Mouse (Mus musculus): ENCODE measurements around the gene Psme1.

The Psme1 gene

DNA sequence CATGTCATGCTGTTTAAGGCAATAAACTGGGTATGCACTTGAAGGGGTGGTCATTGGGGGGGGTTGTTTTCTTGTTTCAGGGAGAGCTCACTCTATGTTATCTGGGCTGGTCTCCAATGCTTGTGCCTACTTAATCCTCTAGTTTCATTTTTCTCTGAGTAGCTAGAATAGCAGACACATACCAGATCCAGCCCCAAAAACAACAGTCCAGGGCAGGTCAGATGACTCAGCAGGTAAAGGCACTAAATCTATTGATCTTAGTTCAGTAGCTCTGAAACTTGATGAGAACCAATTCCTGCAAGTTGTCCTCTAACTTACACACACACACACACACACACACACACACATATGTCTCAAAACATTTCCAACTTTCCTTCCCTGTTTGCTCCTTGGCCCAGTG lies 6.2 kb upstream of the Psme1 start:
- no peak for DNase-seq

- DNase-seq = no peak
Measured at GRCm38 (mm10) chr14:55575302-55575701, 2.6 kb upstream of the Psme1 start, which contains the start of gene Fitm1. Fitm1 (plus strand) TSS chr14:55575617.

GRCm38 (mm10) chr14:55575711-55576110 lies 2.2 kb upstream of the Psme1 start:
- no peak for DNase-seq

- DNase-seq = peak; percentile 40
Measured at GRCm38 (mm10) chr14:55576376-55576775, 1.5 kb upstream of the Psme1 start.

- no peak for DNase-seq
Measured at GRCm38 (mm10) chr14:55578668-55579269, 846 bp downstream of the Psme1 start.

DNA sequence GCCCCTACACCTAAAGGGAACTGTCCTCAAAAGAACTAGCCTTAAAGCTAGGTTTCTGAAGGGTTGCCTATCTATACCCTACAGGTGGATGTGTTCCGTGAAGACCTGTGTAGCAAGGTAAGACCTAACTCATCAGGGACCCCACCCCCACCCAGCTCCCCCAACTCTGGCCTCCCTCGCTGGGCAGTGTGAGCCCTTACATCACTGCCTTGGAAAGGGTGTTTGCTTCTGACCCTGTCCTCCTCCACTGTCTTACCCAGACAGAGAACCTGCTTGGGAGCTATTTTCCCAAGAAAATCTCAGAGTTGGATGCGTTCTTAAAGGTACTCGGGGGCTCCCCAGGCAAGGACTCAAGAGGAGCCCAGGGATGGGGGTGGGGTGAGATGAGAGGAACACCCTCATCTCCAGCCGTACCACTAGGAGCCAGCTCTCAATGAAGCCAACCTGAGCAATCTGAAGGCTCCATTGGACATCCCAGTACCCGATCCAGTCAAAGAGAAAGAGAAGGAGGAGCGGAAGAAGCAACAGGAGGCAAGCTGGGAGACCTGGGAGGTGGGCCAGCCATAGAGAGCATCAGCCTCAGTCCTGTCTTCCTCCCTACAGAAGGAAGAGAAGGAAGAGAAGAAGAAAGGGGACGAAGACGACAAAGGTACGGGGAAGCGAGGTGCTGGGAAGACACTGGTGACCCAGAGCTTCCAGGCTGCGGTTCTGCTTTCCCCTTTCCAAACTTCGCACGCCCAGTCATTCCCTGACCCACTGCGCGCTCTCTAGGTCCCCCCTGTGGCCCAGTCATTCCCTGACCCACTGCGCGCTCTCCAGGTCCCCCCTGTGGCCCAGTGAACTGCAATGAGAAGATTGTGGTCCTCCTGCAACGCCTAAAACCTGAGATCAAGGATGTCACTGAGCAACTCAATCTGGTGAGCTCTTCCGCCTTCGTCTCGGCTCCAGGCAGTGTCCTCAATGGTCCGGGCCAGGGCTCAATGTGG lies 1.9 kb downstream of the Psme1 start:
- DNase-seq = no peak

DNA sequence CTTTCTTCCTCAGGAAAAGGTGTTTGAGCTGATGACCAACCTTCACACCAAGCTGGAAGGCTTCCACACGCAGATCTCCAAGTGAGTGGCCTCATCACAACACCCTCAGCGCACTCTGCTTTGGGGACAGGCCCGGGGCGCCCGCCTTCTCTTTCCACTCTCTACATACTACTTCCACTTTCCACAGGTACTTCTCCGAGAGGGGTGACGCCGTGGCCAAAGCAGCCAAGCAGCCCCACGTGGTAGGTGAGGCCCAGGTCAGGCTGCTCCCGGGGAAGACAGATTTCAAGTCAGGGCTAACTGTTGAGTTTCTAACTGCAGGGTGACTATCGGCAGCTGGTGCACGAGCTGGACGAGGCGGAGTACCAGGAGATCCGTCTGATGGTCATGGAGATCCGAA lies 2.8 kb downstream of the Psme1 start:
- DNase-seq = no peak

GRCm38 (mm10) chr14:55581981-55582681 lies 4.2 kb downstream of the Psme1 start:
- no peak for DNase-seq

DNA sequence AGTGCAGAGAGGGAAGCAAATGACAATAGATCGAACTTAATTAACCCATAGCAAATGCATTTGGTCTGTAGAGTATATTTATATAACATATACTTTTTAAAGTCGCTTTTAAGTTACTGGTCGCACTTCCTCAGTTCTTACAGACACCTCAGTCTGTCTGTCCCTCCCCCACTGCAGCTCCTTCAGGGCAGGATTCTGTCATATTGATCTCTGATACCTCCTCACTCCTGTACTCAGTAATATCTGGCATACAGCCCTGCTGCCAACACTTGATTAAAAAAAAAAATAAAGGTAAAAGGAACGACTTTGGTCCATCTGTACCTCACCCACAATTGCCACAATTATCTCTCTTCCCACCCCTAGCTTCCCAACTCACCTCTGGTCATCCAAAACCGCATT lies 6.4 kb downstream of the Psme1 start:
- no peak for DNase-seq

- peak; percentile 71 for DNase-seq
Measured at GRCm38 (mm10) chr14:55584702-55585565, 7.0 kb downstream of the Psme1 start, which contains the start of gene Emc9. Emc9 (minus strand) TSS chr14:55585302.

GRCm38 (mm10) chr14:55585566-55585960 lies 7.6 kb downstream of the Psme1 start:
- no peak for DNase-seq

- no peak for DNase-seq
Measured at GRCm38 (mm10) chr14:55586149-55586548, 8.2 kb downstream of the Psme1 start.

GRCm38 (mm10) chr14:55589271-55589670 lies 11.3 kb downstream of the Psme1 start:
- DNase-seq = no peak

DNA sequence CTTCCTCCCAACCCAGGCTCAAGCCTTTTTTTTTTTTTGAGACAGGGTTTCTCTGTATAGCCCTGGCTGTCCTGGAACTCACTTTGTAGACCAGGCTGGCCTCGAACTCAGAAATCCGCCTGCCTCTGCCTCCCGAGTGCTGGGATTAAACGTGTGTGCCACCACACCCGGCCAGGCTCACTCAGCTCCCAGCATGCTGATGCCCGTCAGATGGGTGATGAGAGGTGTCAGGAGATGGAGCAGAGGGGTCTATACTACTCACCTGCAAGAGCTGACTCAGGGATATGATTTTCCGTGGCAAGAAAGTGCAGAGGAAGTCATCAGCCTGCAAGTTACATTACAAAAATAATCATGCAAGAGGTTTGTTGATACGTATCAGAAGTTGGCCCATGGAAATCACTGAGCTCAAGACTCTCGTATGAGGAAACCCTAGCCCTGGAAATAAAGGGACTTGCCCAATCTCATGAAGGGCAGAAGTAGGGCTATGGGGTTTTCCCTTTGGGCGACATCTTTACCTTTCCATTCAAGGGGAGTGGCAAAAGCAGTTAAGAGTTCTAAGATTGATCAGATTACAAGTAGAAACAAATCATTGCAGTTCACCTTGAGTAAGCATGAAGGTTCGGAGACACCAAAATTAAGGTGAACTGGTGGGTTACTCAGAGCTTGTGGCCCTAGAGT lies 12.0 kb downstream of the Psme1 start:
- DNase-seq = no peak

GRCm38 (mm10) chr14:55590748-55591330 lies 12.9 kb downstream of the Psme1 start, which contains the start of gene Psme2:
Psme2 (minus strand) TSS chr14:55591113.
- peak; percentile 95 for DNase-seq

DNA sequence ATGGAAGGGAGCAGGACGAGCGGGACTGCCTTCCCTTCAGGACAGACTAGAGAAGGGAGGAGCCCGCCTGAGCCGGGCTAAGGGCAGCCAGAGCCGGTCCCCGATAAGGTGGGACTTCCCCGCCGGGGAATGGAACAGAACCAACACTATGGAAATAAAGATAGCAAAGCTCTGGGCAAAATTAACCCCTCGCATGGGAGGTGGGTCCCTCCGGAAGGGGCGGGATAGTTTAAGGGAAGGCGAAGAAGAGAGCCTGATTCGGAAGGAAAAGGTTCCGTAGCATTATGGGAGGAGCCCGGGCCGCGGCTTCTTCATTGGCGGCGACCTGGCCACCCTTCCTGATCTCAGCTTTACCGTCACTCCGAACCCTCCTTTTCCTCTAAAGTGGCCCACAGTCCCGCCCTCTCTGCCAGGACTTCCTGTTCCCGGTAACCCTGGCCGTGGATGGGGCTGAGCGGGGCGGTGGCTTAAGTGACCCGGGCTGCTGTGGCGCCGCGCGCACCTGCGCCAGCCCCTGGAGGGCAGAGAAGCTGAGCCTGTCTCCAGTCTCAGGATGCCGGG lies 13.5 kb downstream of the Psme1 start, which contains the start of gene Rnf31:
Gene Rnf31, plus strand, starts transcription at position 378 of the 561 bp plus-strand sequence.
- peak; percentile 97 for DNase-seq

DNA sequence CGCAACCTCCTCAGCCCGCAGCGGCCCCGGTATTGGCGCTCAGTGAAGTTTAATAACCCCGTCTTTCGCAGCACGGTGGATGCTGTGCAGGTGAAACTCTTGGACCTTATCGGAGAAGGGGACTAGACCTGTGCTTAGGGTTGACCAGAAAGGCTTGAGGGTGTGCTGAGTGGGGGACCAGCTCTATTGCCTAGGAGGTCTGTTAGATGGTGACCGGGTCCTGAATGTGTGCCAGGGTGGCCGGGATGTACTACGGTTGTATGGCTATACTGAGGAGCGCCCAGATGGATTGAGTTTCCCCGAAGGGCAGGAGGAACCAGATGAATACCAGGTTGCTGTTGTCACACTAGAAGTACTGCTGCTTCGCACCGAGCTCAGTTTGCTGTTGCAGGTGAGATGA lies 14.3 kb downstream of the Psme1 start:
- no peak for DNase-seq

GRCm38 (mm10) chr14:55596036-55596690 lies 18.2 kb downstream of the Psme1 start:
- no peak for DNase-seq

- DNase-seq = no peak
Measured at GRCm38 (mm10) chr14:55598521-55599390, 20.8 kb downstream of the Psme1 start.
